Mouse (Mus musculus): Measurements from ENCODE around the gene Caly. TPM values are rescaled to one million over a fixed set of nuclear protein-coding genes. Genes with fewer than 3 reads are reported as not detected.

Gene Caly
- polyA plus RNA-seq, 1 experiment from 2014 or later: 2.0 TPM

Other genes starting within 250 kb of the Caly start
- 9.1 and 17.1 TPM in 2 replicates for gene Adgra1, start 248.4 kb downstream of the Caly start, polyA plus RNA-seq (2016; fragmentation: Nextera tagmentation; extraction: Ambion mirVana)
- 0.31 and 0.35 TPM in 2 replicates for gene Kndc1, start 187.9 kb downstream of the Caly start, polyA plus RNA-seq (2016; fragmentation: Nextera tagmentation; extraction: Ambion mirVana)
- 0.16 TPM in 1 of 2 replicates, not detected in the other for gene Utf1, start 138.8 kb downstream of the Caly start, polyA plus RNA-seq (2016; fragmentation: Nextera tagmentation; extraction: Ambion mirVana)
- 0.74 and 1.1 TPM in 2 replicates for gene 6430531B16Rik, start 103.8 kb downstream of the Caly start, polyA plus RNA-seq (2016; fragmentation: Nextera tagmentation; extraction: Ambion mirVana)
- gene Adam8, start 90.0 kb downstream of the Caly start, polyA plus RNA-seq (2016; fragmentation: Nextera tagmentation; extraction: Ambion mirVana): 2.5 and 2.7 TPM in 2 replicates
- gene Zfp511, start 46.2 kb downstream of the Caly start, polyA plus RNA-seq (2016; fragmentation: Nextera tagmentation; extraction: Ambion mirVana): 42.6 and 43.8 TPM in 2 replicates
- 74.0 and 80.0 TPM in 2 replicates for gene Tubgcp2, start 45.9 kb downstream of the Caly start, polyA plus RNA-seq (2016; fragmentation: Nextera tagmentation; extraction: Ambion mirVana)
- gene Msx3, start 33.5 kb downstream of the Caly start, polyA plus RNA-seq (2016; fragmentation: Nextera tagmentation; extraction: Ambion mirVana): 5.1 and 16.6 TPM in 2 replicates
- not detected in 2 replicates for gene Prap1, start 10.8 kb upstream of the Caly start, polyA plus RNA-seq (2016; fragmentation: Nextera tagmentation; extraction: Ambion mirVana)
- gene Fuom, start 19.9 kb upstream of the Caly start, polyA plus RNA-seq (2016; fragmentation: Nextera tagmentation; extraction: Ambion mirVana): 10.9 and 12.8 TPM in 2 replicates
- 15.8 and 18.5 TPM in 2 replicates for gene Paox, start 33.3 kb upstream of the Caly start, polyA plus RNA-seq (2016; fragmentation: Nextera tagmentation; extraction: Ambion mirVana)
- gene Echs1, start 33.9 kb upstream of the Caly start, polyA plus RNA-seq (2016; fragmentation: Nextera tagmentation; extraction: Ambion mirVana): 157 and 161 TPM in 2 replicates
- gene Mtg1, start 55.0 kb upstream of the Caly start, polyA plus RNA-seq (2016; fragmentation: Nextera tagmentation; extraction: Ambion mirVana): 32.6 TPM in 2 replicates
- gene Sprn, start 72.3 kb upstream of the Caly start, polyA plus RNA-seq (2016; fragmentation: Nextera tagmentation; extraction: Ambion mirVana): 0.49 and 0.79 TPM in 2 replicates
- gene Olfr522, start 82.2 kb upstream of the Caly start, polyA plus RNA-seq (2016; fragmentation: Nextera tagmentation; extraction: Ambion mirVana): not detected in 2 replicates
- gene Olfr523, start 90.7 kb upstream of the Caly start, polyA plus RNA-seq (2016; fragmentation: Nextera tagmentation; extraction: Ambion mirVana): not detected in 2 replicates
- gene Olfr524, start 123.4 kb upstream of the Caly start, polyA plus RNA-seq (2016; fragmentation: Nextera tagmentation; extraction: Ambion mirVana): not detected in 2 replicates
- not detected in 2 replicates for gene Cd163l1, start 135.7 kb upstream of the Caly start, polyA plus RNA-seq (2016; fragmentation: Nextera tagmentation; extraction: Ambion mirVana)
- not detected in 2 replicates for gene 5830411N06Rik, start 164.7 kb upstream of the Caly start, polyA plus RNA-seq (2016; fragmentation: Nextera tagmentation; extraction: Ambion mirVana)
- not detected in 2 replicates for gene Olfr525, start 238.3 kb upstream of the Caly start, polyA plus RNA-seq (2016; fragmentation: Nextera tagmentation; extraction: Ambion mirVana)